Mouse (Mus musculus) left cerebral cortex, postnatal 14 days (tissue): Measurements from ENCODE around the gene Pkig. TPM values are rescaled to one million over a fixed set of nuclear protein-coding genes. Genes with fewer than 3 reads are reported as not detected.
"Not testable (repeated sequence)": the region's sequence is repeated elsewhere in the genome, so short reads cannot be mapped to it uniquely, and the experiment has no call there.

Source experiments
- DNase-seq, 2 experiments: peaks; one replicate each; pipeline ENCODE4 v3.0.0; 2021 to 2022; ENCODE audit warnings: low spot score in 2 of 2, mixed read lengths in 1 of 2
- intact Hi-C: fragments of 180-260 bp; cut with DNase I; formaldehyde crosslinking; loops from one replicate; pipeline ENCODE4 v1.15.1; 2025
- total RNA-seq, 2 experiments: library from RNA; stranded (reverse); gene quantifications; 2 replicates each; pipeline ENCODE4 v1.2.3; 2021

Pkig gene
- total RNA-seq, 2 experiments from 2014 or later, result 101 to 114 TPM

GRCm38 (mm10) chr2:163670872-163671594 is 12.8 kb downstream of the Pkig start:
- intact Hi-C loops, result no loop called here
- no peak for DNase-seq

- no peak for DNase-seq
- intact Hi-C loops, result no loop called here
Measured at GRCm38 (mm10) chr2:163674397-163674796, 16.2 kb downstream of the Pkig start.

- DNase-seq, result peak; percentile 28 to 38
- intact Hi-C loops, result loop anchor here (5.0 kb wide), 1 partner anchor 42 kb away; no protein-coding TSS in a partner anchor
Measured at GRCm38 (mm10) chr2:163675144-163675619, 17.0 kb downstream of the Pkig start.

- intact Hi-C loops, result loop anchor here (5.0 kb wide), 1 partner anchor 42 kb away; no protein-coding TSS in a partner anchor
- DNase-seq, result peak in 1 of 2 experiments; percentile 48
Measured at GRCm38 (mm10) chr2:163675662-163676061, 17.5 kb downstream of the Pkig start.

GRCm38 (mm10) chr2:163676321-163676720 is 18.1 kb downstream of the Pkig start:
- intact Hi-C loops, result loop anchor here (5.0 kb wide), 1 partner anchor 41 kb away; no protein-coding TSS in a partner anchor
- no peak for DNase-seq

GRCm38 (mm10) chr2:163676745-163677144 is 18.6 kb downstream of the Pkig start:
- no peak for DNase-seq
- intact Hi-C loops, result loop anchor here (5.0 kb wide), 1 partner anchor 41 kb away; no protein-coding TSS in a partner anchor

- no peak for DNase-seq
- intact Hi-C loops, result no loop called here
Measured at GRCm38 (mm10) chr2:163682344-163682743, 24.2 kb downstream of the Pkig start.

- peak in 1 of 2 experiments; percentile 45 for DNase-seq
Measured at GRCm38 (mm10) chr2:163685287-163685686, 27.1 kb downstream of the Pkig start.

GRCm38 (mm10) chr2:163685761-163686200 is 27.6 kb downstream of the Pkig start:
- intact Hi-C loops, result no loop called here

More at GRCm38 (mm10) chr2:163685287-163685686, 27.1 kb downstream of the Pkig start:
- intact Hi-C loops, result no loop called here

GRCm38 (mm10) chr2:163686233-163686632 is 28.0 kb downstream of the Pkig start:
- intact Hi-C loops, result no loop called here

More at GRCm38 (mm10) chr2:163685761-163686200, 27.6 kb downstream of the Pkig start:
- DNase-seq, result peak; percentile 52 to 69

GRCm38 (mm10) chr2:163686886-163687285 is 28.7 kb downstream of the Pkig start:
- intact Hi-C loops, result no loop called here
- no peak for DNase-seq

More at GRCm38 (mm10) chr2:163686233-163686632, 28.0 kb downstream of the Pkig start:
- DNase-seq, result no peak

- intact Hi-C loops, DNase-seq: not testable (repeated sequence)
Measured at GRCm38 (mm10) chr2:163688377-163688776, 30.2 kb downstream of the Pkig start.

GRCm38 (mm10) chr2:163689771-163690170 is 31.6 kb downstream of the Pkig start:
- no peak for DNase-seq
- intact Hi-C loops, result no loop called here

- intact Hi-C loops, result no loop called here
- DNase-seq, result no peak
Measured at GRCm38 (mm10) chr2:163690409-163691304, 32.5 kb downstream of the Pkig start.

- intact Hi-C loops, result no loop called here
- no peak for DNase-seq
Measured at GRCm38 (mm10) chr2:163691846-163692605, 33.8 kb downstream of the Pkig start.

- DNase-seq, result no peak
- intact Hi-C loops, result no loop called here
Measured at GRCm38 (mm10) chr2:163692873-163693612, 34.9 kb downstream of the Pkig start.

GRCm38 (mm10) chr2:163693716-163694314 is 35.6 kb downstream of the Pkig start:
- intact Hi-C loops, result no loop called here
- no peak for DNase-seq

GRCm38 (mm10) chr2:163696763-163697162 is 38.6 kb downstream of the Pkig start:
- no peak for DNase-seq
- intact Hi-C loops, result loop anchor here (5.0 kb wide), 1 partner anchor 39 kb away; the partner anchor contains the start of gene Pkig
